Mouse (Mus musculus) bone marrow macrophage, adult 2 months (primary cell): Measurements from ENCODE around the gene Helb.

Experiments used
- CTCF ChIP-seq: IDR thresholded peaks from 2 replicates; pipeline ENCODE4 v1.5.1; 2012; ENCODE audit warnings: low read depth, mild to moderate bottlenecking, low read length, moderate library complexity
- POLR2A ChIP-seq: IDR thresholded peaks from 2 replicates; pipeline ENCODE4 v1.6.1; 2012; ENCODE audit warnings: mild to moderate bottlenecking, low read depth, low read length, borderline replicate concordance

DNA sequence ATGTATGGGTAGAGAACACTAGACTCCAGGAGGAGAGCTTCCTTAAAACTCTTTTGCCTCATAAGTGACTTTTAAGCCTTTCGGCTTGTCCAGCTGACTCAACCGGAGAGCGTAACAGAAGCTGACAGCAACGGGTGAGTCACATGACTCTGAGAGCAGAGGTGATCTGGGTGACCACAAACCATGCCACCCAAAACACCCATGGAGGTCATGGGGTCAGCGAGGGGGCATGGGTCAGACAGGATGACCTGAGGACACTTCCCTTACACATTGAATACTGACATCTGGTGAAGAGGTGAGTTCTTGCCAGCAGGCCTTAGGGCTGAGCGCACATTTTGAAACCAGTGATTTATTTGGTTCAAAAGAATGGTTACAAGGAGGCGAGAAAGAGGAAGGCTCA, 38.9 kb upstream of the Helb start:
- TF ChIP-seq POLR2A = no peak
- no peak for TF ChIP-seq CTCF
